Mouse (Mus musculus): ENCODE measurements at regions not wholly inside any gene's neighbourhood (a gene's known extent, or its start where the extent isn't known, plus 50 kb on each side); places are given as distances from the start of the nearest gene placed in this dataset.
A peak's percentile ranks its signal among the peaks of the same experiment; 100 is the strongest.

DNA sequence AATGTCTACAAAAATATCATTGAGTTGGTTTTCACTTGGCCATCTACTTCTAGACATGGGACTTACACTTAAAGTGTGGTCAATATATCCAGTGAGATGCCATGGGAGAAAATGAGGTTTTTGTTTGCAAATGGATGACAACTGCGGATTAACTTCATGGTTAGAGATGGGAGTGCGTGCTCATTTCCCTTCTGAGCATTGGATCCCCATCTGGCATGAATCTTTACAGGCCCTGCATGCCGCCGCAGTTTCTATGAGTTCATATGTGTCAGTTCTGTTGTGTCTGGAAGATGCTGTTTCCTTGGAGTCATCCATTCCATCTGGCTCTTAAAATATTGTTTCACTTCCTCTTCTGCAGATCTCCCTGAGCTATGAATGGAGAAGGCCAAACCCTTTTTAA is 315.0 kb upstream of the Xrcc4 start:
- Histone ChIP-seq H3K36me3 (ENCODE audit: control insufficient read depth, insufficient read depth) (no peaks in the 10 kb centered on the region), H3K27me3 (replicated peaks; ENCODE audit: control insufficient read depth, insufficient read depth, low read length) (no peaks in the 10 kb centered on the region), H3K9ac (replicated peaks; ENCODE audit: low read depth, low read length) (no peak overlapping the region), H3K9me3 (ENCODE audit: control insufficient read depth, low read length) (no peaks in the 10 kb centered on the region), H3K4me3 (replicated peaks; ENCODE audit: low read length) (no peak overlapping the region), H3K27ac (ENCODE audit: low read length) (no peak overlapping the region), H3K4me2 (ENCODE audit: low read length) (no peak overlapping the region), H3K4me1 (replicated peaks; ENCODE audit: control insufficient read depth, insufficient read depth, low read length) (no peaks in the 10 kb centered on the region)
- no peak for ATAC-seq
- WGBS, result 90% methylated on average over 4 of the region's 4 CpGs

DNA sequence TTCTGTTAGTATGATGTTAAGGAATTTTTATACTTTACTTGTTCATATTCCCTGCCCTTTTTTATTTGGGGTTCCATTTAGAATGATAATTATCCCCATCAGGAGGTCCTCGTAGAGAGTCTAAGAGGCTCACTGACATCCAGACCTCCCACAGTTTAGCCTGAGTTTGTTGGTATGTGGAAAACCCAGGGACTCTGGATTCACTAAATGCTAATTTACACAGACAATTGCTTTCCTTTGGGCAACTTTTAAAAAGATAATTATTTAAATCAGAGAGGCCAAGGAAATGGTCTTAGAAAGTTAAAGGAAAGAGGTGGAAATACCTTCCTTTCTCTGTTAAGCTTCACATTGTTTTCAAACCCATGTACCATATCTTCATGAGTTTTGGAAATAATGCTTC is 312.7 kb upstream of the Xrcc4 start:
- H3K27me3 ChIP-seq (replicated peaks; ENCODE audit: control insufficient read depth, insufficient read depth, low read length), result no peaks in the 10 kb centered on the region
- H3K4me1 ChIP-seq (replicated peaks; ENCODE audit: control insufficient read depth, insufficient read depth, low read length), result no peaks in the 10 kb centered on the region
- no peak overlapping the region for H3K4me3 ChIP-seq (replicated peaks; ENCODE audit: low read length)
- ATAC-seq, result no peak
- no peaks in the 10 kb centered on the region for H3K36me3 ChIP-seq (ENCODE audit: control insufficient read depth, insufficient read depth)
- H3K9me3 ChIP-seq (ENCODE audit: control insufficient read depth, low read length), result no peaks in the 10 kb centered on the region
- no peak overlapping the region for H3K27ac ChIP-seq (ENCODE audit: low read length)
- WGBS, result 6% methylated on average over 1 of the region's 1 CpGs
- H3K4me2 ChIP-seq (ENCODE audit: low read length), result no peak overlapping the region
- no peak overlapping the region for H3K9ac ChIP-seq (replicated peaks; ENCODE audit: low read depth, low read length)

DNA sequence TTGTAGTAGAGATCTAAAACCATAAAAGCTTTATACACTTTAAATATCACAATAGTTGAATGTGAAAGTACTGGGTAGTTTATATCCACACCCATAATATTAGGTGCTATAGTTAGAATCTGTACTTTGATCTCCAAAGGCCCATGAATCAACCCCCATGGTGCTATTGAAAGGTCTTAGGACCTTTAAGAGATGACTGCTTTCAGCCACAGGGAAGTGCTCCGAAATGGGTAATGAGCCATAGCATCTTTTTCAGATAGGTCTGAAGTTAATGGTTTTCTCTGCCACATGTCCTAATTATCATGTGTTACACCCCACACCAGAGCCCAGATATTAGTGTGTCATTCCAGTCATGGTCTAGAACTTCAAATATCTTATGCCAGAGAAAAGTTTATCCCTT is 312.1 kb upstream of the Xrcc4 start:
- no peak overlapping the region for H3K4me3 ChIP-seq (replicated peaks; ENCODE audit: low read length)
- no peaks in the 10 kb centered on the region for H3K9me3 ChIP-seq (ENCODE audit: control insufficient read depth, low read length)
- no peak overlapping the region for H3K9ac ChIP-seq (replicated peaks; ENCODE audit: low read depth, low read length)
- no peaks in the 10 kb centered on the region for H3K4me1 ChIP-seq (replicated peaks; ENCODE audit: control insufficient read depth, insufficient read depth, low read length)
- WGBS, result 23% methylated on average over 1 of the region's 1 CpGs
- no peak for ATAC-seq
- H3K36me3 ChIP-seq (ENCODE audit: control insufficient read depth, insufficient read depth), result no peaks in the 10 kb centered on the region
- H3K4me2 ChIP-seq (ENCODE audit: low read length), result no peak overlapping the region
- H3K27ac ChIP-seq (ENCODE audit: low read length), result no peak overlapping the region
- no peaks in the 10 kb centered on the region for H3K27me3 ChIP-seq (replicated peaks; ENCODE audit: control insufficient read depth, insufficient read depth, low read length)

DNA sequence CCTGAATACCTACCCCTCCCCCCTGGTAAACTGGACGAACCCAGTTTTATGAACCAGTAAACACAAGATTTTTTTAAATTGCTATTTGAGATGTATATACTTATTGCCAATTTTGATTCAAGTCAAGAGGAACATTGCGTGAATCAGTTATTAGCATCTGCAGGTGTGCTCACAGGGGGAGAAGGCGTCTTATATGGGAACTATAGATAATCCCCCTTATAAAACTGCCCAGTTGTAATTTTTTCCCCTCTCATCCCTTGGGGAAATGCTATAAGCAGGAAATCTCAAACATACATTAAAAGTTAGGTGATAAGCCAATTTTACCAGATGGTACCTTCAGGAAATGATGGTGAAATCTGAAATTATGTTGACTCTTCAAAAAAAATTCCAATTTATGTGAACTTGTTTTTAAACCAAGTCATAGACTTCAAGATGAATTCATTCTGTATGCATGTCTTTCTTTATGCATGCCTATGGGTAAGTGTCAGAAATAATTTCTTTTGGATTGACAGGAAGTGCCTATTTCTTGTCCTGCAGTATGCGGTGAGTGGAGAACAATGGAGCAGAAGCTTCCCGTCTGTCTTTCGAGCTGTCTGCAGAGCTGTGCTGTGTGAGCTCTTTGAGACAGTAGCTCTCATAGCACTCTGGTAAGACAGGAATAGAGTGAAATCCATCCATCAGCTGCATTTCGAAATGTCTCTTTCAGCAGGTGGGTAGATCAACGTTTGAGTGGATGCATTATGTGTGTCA is 306.0 kb upstream of the Xrcc4 start:
- ATAC-seq, result peak; percentile 63
- Histone ChIP-seq H3K4me1 (replicated peaks; ENCODE audit: control insufficient read depth, insufficient read depth, low read length) (peaks cover 15% of the 10 kb centered on the region), H3K9me3 (ENCODE audit: control insufficient read depth, low read length) (no peaks in the 10 kb centered on the region), H3K36me3 (ENCODE audit: control insufficient read depth, insufficient read depth) (no peaks in the 10 kb centered on the region), H3K27me3 (replicated peaks; ENCODE audit: control insufficient read depth, insufficient read depth, low read length) (no peaks in the 10 kb centered on the region), H3K27ac (ENCODE audit: low read length) (peak overlapping the region; percentile 62), H3K4me2 (ENCODE audit: low read length) (no peak overlapping the region), H3K4me3 (replicated peaks; ENCODE audit: low read length) (no peak overlapping the region), H3K9ac (replicated peaks; ENCODE audit: low read depth, low read length) (no peak overlapping the region)
- WGBS, result 55% methylated on average over 8 of the region's 8 CpGs

DNA sequence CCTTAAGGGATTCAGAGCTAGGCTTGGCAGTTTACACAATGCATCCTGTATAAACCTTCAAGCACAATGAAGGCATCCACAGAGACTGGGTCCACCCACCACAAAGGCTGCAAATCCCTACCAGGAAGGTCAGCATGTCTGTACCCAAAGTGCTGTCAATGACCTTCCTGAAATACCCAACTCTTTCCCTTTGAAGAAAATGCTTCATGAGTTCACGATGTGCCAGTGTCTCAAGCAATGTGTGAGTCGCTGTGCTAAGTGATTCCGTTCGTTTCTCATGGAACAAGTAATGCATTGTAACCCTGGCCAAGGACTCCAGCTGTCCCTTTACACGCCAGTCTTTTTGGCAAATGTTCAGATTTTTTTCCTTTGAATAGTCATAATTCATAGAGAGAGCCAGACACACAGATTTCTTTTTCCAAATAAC is 305.4 kb upstream of the Xrcc4 start:
- no peak overlapping the region for H3K4me3 ChIP-seq (replicated peaks; ENCODE audit: low read length)
- 15% methylated on average over 5 of the region's 5 CpGs for WGBS
- H3K4me1 ChIP-seq (replicated peaks; ENCODE audit: control insufficient read depth, insufficient read depth, low read length), result peaks cover 15% of the 10 kb centered on the region
- peak; percentile 84 for ATAC-seq
- no peaks in the 10 kb centered on the region for H3K9me3 ChIP-seq (ENCODE audit: control insufficient read depth, low read length)
- H3K9ac ChIP-seq (replicated peaks; ENCODE audit: low read depth, low read length), result no peak overlapping the region
- no peak overlapping the region for H3K4me2 ChIP-seq (ENCODE audit: low read length)
- H3K27ac ChIP-seq (ENCODE audit: low read length), result peak overlapping the region; percentile 62
- H3K36me3 ChIP-seq (ENCODE audit: control insufficient read depth, insufficient read depth), result no peaks in the 10 kb centered on the region
- no peaks in the 10 kb centered on the region for H3K27me3 ChIP-seq (replicated peaks; ENCODE audit: control insufficient read depth, insufficient read depth, low read length)

DNA sequence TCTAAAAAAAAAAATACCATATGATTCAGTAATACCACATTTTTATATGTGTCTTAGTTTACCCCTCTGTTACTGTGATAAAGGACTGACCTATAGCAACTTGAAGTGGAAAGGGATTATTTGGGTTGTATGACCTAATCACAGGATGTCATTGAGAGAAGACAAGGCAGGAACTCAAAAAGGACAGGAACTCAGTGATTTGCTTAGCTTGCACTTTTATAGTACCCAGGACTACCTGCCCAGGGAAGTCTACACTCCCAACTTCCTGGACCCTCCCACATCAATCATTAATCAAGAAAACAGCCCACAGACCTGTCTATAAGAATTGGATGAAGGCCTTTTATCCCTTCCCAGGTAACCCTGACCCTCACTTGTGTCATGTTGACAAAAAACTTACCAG is 303.0 kb upstream of the Xrcc4 start:
- H3K9ac ChIP-seq (replicated peaks; ENCODE audit: low read depth, low read length), result no peak overlapping the region
- H3K27ac ChIP-seq (ENCODE audit: low read length), result no peak overlapping the region
- H3K4me2 ChIP-seq (ENCODE audit: low read length), result no peak overlapping the region
- no peaks in the 10 kb centered on the region for H3K9me3 ChIP-seq (ENCODE audit: control insufficient read depth, low read length)
- peaks cover 15% of the 10 kb centered on the region for H3K4me1 ChIP-seq (replicated peaks; ENCODE audit: control insufficient read depth, insufficient read depth, low read length)
- no peak overlapping the region for H3K4me3 ChIP-seq (replicated peaks; ENCODE audit: low read length)
- no peak for ATAC-seq
- H3K27me3 ChIP-seq (replicated peaks; ENCODE audit: control insufficient read depth, insufficient read depth, low read length), result no peaks in the 10 kb centered on the region
- no peaks in the 10 kb centered on the region for H3K36me3 ChIP-seq (ENCODE audit: control insufficient read depth, insufficient read depth)

DNA sequence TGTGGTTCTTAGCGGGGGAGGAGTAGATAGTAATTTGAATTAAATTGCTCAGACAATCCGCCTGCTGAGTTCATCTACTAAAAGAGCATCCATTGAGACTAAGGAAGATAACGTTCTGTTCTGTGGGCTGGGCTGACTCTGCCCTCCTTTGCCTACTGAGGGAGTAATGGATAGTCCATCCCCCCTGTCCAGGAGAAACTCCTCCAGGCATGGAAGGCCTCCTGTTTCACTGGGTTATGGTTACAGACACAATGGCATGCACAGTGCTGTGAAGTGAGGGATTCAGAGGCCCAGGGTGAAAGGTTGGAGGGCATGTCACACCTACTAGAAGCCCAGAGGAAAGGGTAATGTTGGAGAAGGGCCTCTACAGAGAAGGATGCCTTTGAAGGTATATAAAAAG is 287.2 kb upstream of the Xrcc4 start:
- Histone ChIP-seq H3K4me3 (replicated peaks; ENCODE audit: low read length) (no peak overlapping the region), H3K36me3 (ENCODE audit: control insufficient read depth, insufficient read depth) (no peaks in the 10 kb centered on the region), H3K9ac (replicated peaks; ENCODE audit: low read depth, low read length) (no peak overlapping the region), H3K4me1 (replicated peaks; ENCODE audit: control insufficient read depth, insufficient read depth, low read length) (no peaks in the 10 kb centered on the region), H3K4me2 (ENCODE audit: low read length) (no peak overlapping the region), H3K27ac (ENCODE audit: low read length) (no peak overlapping the region), H3K9me3 (ENCODE audit: control insufficient read depth, low read length) (no peaks in the 10 kb centered on the region), H3K27me3 (replicated peaks; ENCODE audit: control insufficient read depth, insufficient read depth, low read length) (no peaks in the 10 kb centered on the region)
- ATAC-seq, result no peak
- 60% methylated on average over 3 of the region's 3 CpGs for WGBS

DNA sequence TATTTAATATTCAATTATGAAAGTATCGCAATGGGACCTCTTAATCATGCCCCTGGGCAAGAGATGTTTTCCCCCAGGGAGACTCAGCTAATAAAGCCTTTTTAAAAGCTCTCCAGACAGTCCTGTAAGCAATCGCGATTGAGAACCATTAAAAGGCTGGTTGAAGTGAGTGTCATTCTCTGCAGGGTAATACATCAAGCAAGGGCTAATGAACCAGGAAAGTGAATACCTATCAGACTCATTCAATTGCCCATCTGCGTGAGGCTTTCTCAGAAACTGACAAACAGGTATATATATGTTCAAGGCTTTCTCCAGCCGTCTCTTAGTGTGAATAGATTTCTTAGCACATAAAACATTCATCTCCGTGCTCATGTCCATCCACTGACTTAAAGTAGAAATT is 286.8 kb upstream of the Xrcc4 start:
- H3K27ac ChIP-seq (ENCODE audit: low read length), result no peak overlapping the region
- H3K36me3 ChIP-seq (ENCODE audit: control insufficient read depth, insufficient read depth), result no peaks in the 10 kb centered on the region
- no peak for ATAC-seq
- H3K9ac ChIP-seq (replicated peaks; ENCODE audit: low read depth, low read length), result no peak overlapping the region
- H3K9me3 ChIP-seq (ENCODE audit: control insufficient read depth, low read length), result no peaks in the 10 kb centered on the region
- 52% methylated on average over 6 of the region's 6 CpGs for WGBS
- no peaks in the 10 kb centered on the region for H3K27me3 ChIP-seq (replicated peaks; ENCODE audit: control insufficient read depth, insufficient read depth, low read length)
- H3K4me2 ChIP-seq (ENCODE audit: low read length), result no peak overlapping the region
- H3K4me1 ChIP-seq (replicated peaks; ENCODE audit: control insufficient read depth, insufficient read depth, low read length), result no peaks in the 10 kb centered on the region
- H3K4me3 ChIP-seq (replicated peaks; ENCODE audit: low read length), result no peak overlapping the region

DNA sequence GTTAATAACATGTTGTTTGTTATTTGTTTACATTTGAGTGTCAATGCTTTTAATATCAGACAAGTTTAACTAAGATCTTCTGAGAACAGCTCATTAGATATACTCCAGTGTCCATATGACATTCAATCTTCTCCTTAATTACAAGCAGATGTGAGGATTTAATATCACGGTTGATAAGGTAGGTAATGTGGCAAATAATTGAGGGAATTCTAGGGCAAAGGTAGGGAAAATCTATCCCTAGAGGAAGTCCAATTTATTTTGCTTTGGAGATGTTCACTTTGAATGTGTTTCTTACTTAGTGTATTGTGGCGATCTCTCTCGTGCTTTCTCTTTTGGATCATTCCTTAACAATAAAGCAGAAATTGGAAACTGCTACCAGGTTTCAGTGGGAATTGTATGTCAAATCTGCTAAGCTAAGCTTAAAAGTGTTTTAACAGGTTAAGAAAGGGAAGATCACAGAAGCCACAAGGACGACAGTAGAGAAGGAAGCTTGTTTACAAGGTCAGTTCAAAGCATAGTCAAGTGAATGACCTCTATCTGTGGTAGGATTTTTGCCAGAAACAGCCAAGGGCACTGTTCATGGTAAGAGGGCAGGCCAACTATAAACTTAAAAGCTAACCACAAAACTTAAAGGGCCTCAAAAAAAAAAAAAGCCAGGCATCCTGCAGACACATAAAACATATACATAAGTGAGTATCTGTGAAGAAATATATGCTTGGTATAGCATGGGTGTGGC is 282.2 kb upstream of the Xrcc4 start:
- no peak overlapping the region for H3K4me2 ChIP-seq (ENCODE audit: low read length)
- ATAC-seq, result no peak
- H3K9ac ChIP-seq (replicated peaks; ENCODE audit: low read depth, low read length), result no peak overlapping the region
- no peaks in the 10 kb centered on the region for H3K9me3 ChIP-seq (ENCODE audit: control insufficient read depth, low read length)
- H3K27me3 ChIP-seq (replicated peaks; ENCODE audit: control insufficient read depth, insufficient read depth, low read length), result no peaks in the 10 kb centered on the region
- no peaks in the 10 kb centered on the region for H3K4me1 ChIP-seq (replicated peaks; ENCODE audit: control insufficient read depth, insufficient read depth, low read length)
- no peaks in the 10 kb centered on the region for H3K36me3 ChIP-seq (ENCODE audit: control insufficient read depth, insufficient read depth)
- 81% methylated on average over 4 of the region's 4 CpGs for WGBS
- H3K4me3 ChIP-seq (replicated peaks; ENCODE audit: low read length), result no peak overlapping the region
- no peak overlapping the region for H3K27ac ChIP-seq (ENCODE audit: low read length)

Measured in forebrain, embryonic 16.5 days (tissue).